Mouse (Mus musculus) midbrain, embryonic 14.5 days (tissue): ENCODE data around the gene Srgap2. TPM values are rescaled to one million over a fixed set of nuclear protein-coding genes. Genes with fewer than 3 reads are reported as not detected.
"Not testable (repeated sequence)": the region's sequence is repeated elsewhere in the genome, so short reads cannot be mapped to it uniquely, and the experiment has no call there.

ENCODE experiments used
- ATAC-seq: fragments of 200-750 bp; cut with Nextera tagmentation; 2 replicates; pipeline ENCODE4 v1.8.0; 2017; ENCODE audit warnings: moderate number of reproducible peaks, moderate library complexity; ENCODE audit not compliant: low FRiP score, low TSS enrichment
- DNase-seq: peaks from one replicate; pipeline ENCODE4 v3.0.0-alpha.2; 2015
- H3K27ac ChIP-seq: fragments of 300-500 bp; sonication (generic); replicated peaks from 2 replicates; pipeline ENCODE4 v1.5.1; 2014; ENCODE audit warnings: mild to moderate bottlenecking, low read depth, low read length, moderate library complexity
- H3K27me3 ChIP-seq: fragments of 300-500 bp; sonication (generic); 2 replicates; pipeline ENCODE4 v1.6.1; 2014; ENCODE audit warnings: low read length, control low read depth, mixed read lengths; ENCODE audit not compliant: control insufficient read depth, insufficient read depth
- H3K36me3 ChIP-seq: fragments of 300-500 bp; sonication (generic); 2 replicates; pipeline ENCODE4 v1.6.1; 2014; ENCODE audit warnings: low read length, control low read depth; ENCODE audit not compliant: control insufficient read depth, insufficient read depth
- H3K4me1 ChIP-seq: fragments of 300-500 bp; sonication (generic); 2 replicates; pipeline ENCODE4 v1.6.1; 2014; ENCODE audit warnings: mild to moderate bottlenecking, antibody characterized with exemption, low read length, control low read depth; ENCODE audit not compliant: control insufficient read depth, insufficient read depth
- H3K4me2 ChIP-seq: fragments of 300-500 bp; sonication (generic); 2 replicates; pipeline ENCODE4 v1.6.1; 2014; ENCODE audit warnings: mild to moderate bottlenecking, low read length, moderate library complexity
- H3K4me3 ChIP-seq: fragments of 300-500 bp; sonication (generic); replicated peaks from 2 replicates; pipeline ENCODE4 v1.5.1; 2014; ENCODE audit warnings: low read depth, low read length
- H3K9ac ChIP-seq: fragments of 300-500 bp; sonication (generic); replicated peaks from 2 replicates; pipeline ENCODE4 v1.6.1; 2014; ENCODE audit warnings: mild to moderate bottlenecking, low read length, moderate library complexity
- H3K9me3 ChIP-seq: fragments of 300-500 bp; sonication (generic); 2 replicates; pipeline ENCODE4 v1.6.1; 2016; ENCODE audit warnings: low read length, control low read depth, mixed read lengths; ENCODE audit not compliant: control insufficient read depth
- WGBS: fragments of 180-500 bp; shearing (Covaris S2); extraction: QIAGEN DNeasy Blood & Tissue Kit; methylation state at CpG from one replicate; pipeline ENCODE4 v1.1.7; 2014; 5-methylcytosine and 5-hydroxymethylcytosine counted together
- polyA plus RNA-seq: library from polyadenylated mRNA; unstranded; fragments of >200 nt; fragmentation: Nextera tagmentation; extraction: Ambion mirVana; gene quantifications from 2 replicates; pipeline ENCODE4 v1.2.1, GENCODE M21; 2014

Srgap2 gene
- polyA plus RNA-seq, 1 experiment from 2014 or later = 30.8 TPM

GRCm38 (mm10) chr1:131260309-131260656, 266.9 kb downstream of the Srgap2 start:
- no peak overlapping the region for H3K9ac ChIP-seq
- H3K4me1 ChIP-seq = no peaks in the 10 kb centered on the region
- WGBS = 30% methylated on average over 10 of the region's 10 CpGs
- H3K4me2 ChIP-seq = no peak overlapping the region
- peak; percentile 86 for DNase-seq
- no peak for ATAC-seq
- H3K4me3 ChIP-seq = no peak overlapping the region
- H3K27ac ChIP-seq = no peak overlapping the region
- no peaks in the 10 kb centered on the region for H3K27me3 ChIP-seq
- H3K9me3 ChIP-seq = no peaks in the 10 kb centered on the region
- no peaks in the 10 kb centered on the region for H3K36me3 ChIP-seq

GRCm38 (mm10) chr1:131259632-131260308, 267.4 kb downstream of the Srgap2 start:
- no peak overlapping the region for H3K27ac ChIP-seq
- WGBS = 74% methylated on average over 10 of the region's 10 CpGs
- H3K36me3 ChIP-seq = no peaks in the 10 kb centered on the region
- H3K9me3 ChIP-seq = no peaks in the 10 kb centered on the region
- ATAC-seq (0 out of 2 replicates have a peak, but pooled peaks have one; percentile 25), DNase-seq (no peak)
- no peak overlapping the region for H3K4me3 ChIP-seq
- no peaks in the 10 kb centered on the region for H3K27me3 ChIP-seq
- H3K4me2 ChIP-seq = no peak overlapping the region
- no peak overlapping the region for H3K9ac ChIP-seq
- H3K4me1 ChIP-seq = no peaks in the 10 kb centered on the region

- Histone ChIP-seq H3K27me3 (no peaks in the 10 kb centered on the region), H3K4me3 (no peak overlapping the region), H3K9me3 (no peaks in the 10 kb centered on the region), H3K4me1 (no peaks in the 10 kb centered on the region), H3K9ac (no peak overlapping the region), H3K27ac (no peak overlapping the region), H3K4me2 (no peak overlapping the region), H3K36me3 (no peaks in the 10 kb centered on the region)
- WGBS = 78% methylated on average over 6 of the region's 6 CpGs
- ATAC-seq = no peak
- DNase-seq = no peak
Observed at GRCm38 (mm10) chr1:131257288-131257687, 269.9 kb downstream of the Srgap2 start.

GRCm38 (mm10) chr1:131252516-131253250, 274.5 kb downstream of the Srgap2 start:
- H3K4me1 ChIP-seq = not testable (repeated sequence)

GRCm38 (mm10) chr1:131246433-131247395, 280.4 kb downstream of the Srgap2 start:
- WGBS = 11% methylated on average over 7 of the region's 7 CpGs

More at GRCm38 (mm10) chr1:131252516-131253250, 274.5 kb downstream of the Srgap2 start:
- not testable (repeated sequence) for ATAC-seq, H3K27ac ChIP-seq, DNase-seq, H3K4me3 ChIP-seq, H3K9me3 ChIP-seq, H3K36me3 ChIP-seq, H3K9ac ChIP-seq, H3K27me3 ChIP-seq, H3K4me2 ChIP-seq
- WGBS = 86% methylated on average over 7 of the region's 7 CpGs

GRCm38 (mm10) chr1:131245926-131246325, 281.2 kb downstream of the Srgap2 start:
- H3K27me3 ChIP-seq = peaks cover 28% of the 10 kb centered on the region
- H3K27ac ChIP-seq = no peak overlapping the region
- H3K36me3 ChIP-seq = no peaks in the 10 kb centered on the region
- peak overlapping the region; percentile 95 for H3K4me2 ChIP-seq
- DNase-seq (peak; percentile 67), ATAC-seq (peak; percentile 41; the same call in 1 of the 2 replicates)
- no peak overlapping the region for H3K9ac ChIP-seq
- 7% methylated on average over 9 of the region's 9 CpGs for WGBS
- H3K4me3 ChIP-seq = peak overlapping the region; percentile 74
- H3K9me3 ChIP-seq = no peaks in the 10 kb centered on the region
- peaks cover 5% of the 10 kb centered on the region; the same call in 1 of the 2 replicates for H3K4me1 ChIP-seq

More at GRCm38 (mm10) chr1:131246433-131247395, 280.4 kb downstream of the Srgap2 start:
- DNase-seq = peak; percentile 80
- Histone ChIP-seq H3K27me3 (peaks cover 28% of the 10 kb centered on the region), H3K9ac (no peak overlapping the region), H3K9me3 (no peaks in the 10 kb centered on the region), H3K36me3 (no peaks in the 10 kb centered on the region), H3K4me3 (no peak overlapping the region), H3K4me1 (peaks cover 5% of the 10 kb centered on the region; the same call in 1 of the 2 replicates), H3K4me2 (no peak overlapping the region), H3K27ac (no peak overlapping the region)
- ATAC-seq = no peak

- Histone ChIP-seq H3K4me2 (peak within 1 kb of the TSS; percentile 95), H3K9ac (peak within 1 kb of the TSS; percentile 81), H3K27me3 (peaks cover 28% of the 10 kb centered on the region), H3K27ac (0 out of 2 replicates have a peak within 1 kb of the TSS, but pooled peaks have one; percentile 8), H3K4me1 (peaks cover 5% of the 10 kb centered on the region; the same call in 1 of the 2 replicates), H3K4me3 (peak within 1 kb of the TSS; percentile 74), H3K36me3 (no peaks in the 10 kb centered on the region), H3K9me3 (no peaks in the 10 kb centered on the region)
- WGBS = 1% methylated on average over 60 of the region's 60 CpGs
- DNase-seq (peak; percentile 75), ATAC-seq (peak; percentile 57)
Observed at GRCm38 (mm10) chr1:131245089-131245856, 281.9 kb downstream of the Srgap2 start, which contains the start of gene Rassf5. Gene Rassf5, minus strand, starts transcription at chr1:131245258.
